Mouse (Mus musculus) liver, embryonic 16.5 days (tissue): ENCODE results near the gene Astn2. TPM values are rescaled to one million over a fixed set of nuclear protein-coding genes. Genes with fewer than 3 reads are reported as not detected.

Experiments
- ATAC-seq: fragments of 200-750 bp; cut with Nextera tagmentation; 2 replicates; pipeline ENCODE4 v1.8.0; 2017; ENCODE audit warnings: low read depth, mild to moderate bottlenecking, moderate number of reproducible peaks, moderate library complexity
- H3K27ac ChIP-seq: fragments of 300-500 bp; sonication (generic); 2 replicates; pipeline ENCODE4 v1.5.1; 2014; ENCODE audit warnings: mild to moderate bottlenecking, low read length
- H3K27me3 ChIP-seq: fragments of 300-500 bp; sonication (generic); 2 replicates; pipeline ENCODE4 v1.6.1; 2014; ENCODE audit warnings: low read depth, low read length, mixed read lengths; ENCODE audit not compliant: control insufficient read depth, insufficient read depth
- H3K36me3 ChIP-seq: fragments of 300-500 bp; sonication (generic); 2 replicates; pipeline ENCODE4 v1.6.1; 2014; ENCODE audit warnings: mild to moderate bottlenecking; ENCODE audit not compliant: control insufficient read depth, insufficient read depth
- H3K4me1 ChIP-seq: fragments of 300-500 bp; sonication (generic); 2 replicates; pipeline ENCODE4 v1.6.1; 2014; ENCODE audit warnings: low read depth, low read length, mixed read lengths; ENCODE audit not compliant: control insufficient read depth
- H3K4me2 ChIP-seq: fragments of 300-500 bp; sonication (generic); 2 replicates; pipeline ENCODE4 v1.6.1; 2014; ENCODE audit warnings: low read depth, low read length, mixed read lengths
- H3K4me3 ChIP-seq: fragments of 300-500 bp; sonication (generic); 2 replicates; pipeline ENCODE4 v1.5.1; 2014; ENCODE audit warnings: low read depth, mild to moderate bottlenecking, low read length
- H3K9ac ChIP-seq: fragments of 300-500 bp; sonication (generic); 2 replicates; pipeline ENCODE4 v1.6.1; 2014; ENCODE audit warnings: low read depth, low read length
- H3K9me3 ChIP-seq: fragments of 300-500 bp; sonication (generic); replicated peaks from 2 replicates; pipeline ENCODE4 v1.6.1; 2016; ENCODE audit warnings: low read length; ENCODE audit not compliant: control insufficient read depth
- WGBS: fragments of 180-500 bp; shearing (Covaris S2); extraction: QIAGEN DNeasy Blood & Tissue Kit; methylation state at CpG from one replicate; pipeline ENCODE4 v1.1.7; 2014; ENCODE audit not compliant: insufficient replicate concordance; 5-methylcytosine and 5-hydroxymethylcytosine counted together
- polyA plus RNA-seq: library from polyadenylated mRNA; unstranded; fragments of >200 nt; fragmentation: Nextera tagmentation; extraction: Ambion mirVana; gene quantifications from 2 replicates; pipeline ENCODE4 v1.2.1, GENCODE M21; 2015

Astn2 gene
- polyA plus RNA-seq, 1 experiment from 2014 or later: not detected

DNA sequence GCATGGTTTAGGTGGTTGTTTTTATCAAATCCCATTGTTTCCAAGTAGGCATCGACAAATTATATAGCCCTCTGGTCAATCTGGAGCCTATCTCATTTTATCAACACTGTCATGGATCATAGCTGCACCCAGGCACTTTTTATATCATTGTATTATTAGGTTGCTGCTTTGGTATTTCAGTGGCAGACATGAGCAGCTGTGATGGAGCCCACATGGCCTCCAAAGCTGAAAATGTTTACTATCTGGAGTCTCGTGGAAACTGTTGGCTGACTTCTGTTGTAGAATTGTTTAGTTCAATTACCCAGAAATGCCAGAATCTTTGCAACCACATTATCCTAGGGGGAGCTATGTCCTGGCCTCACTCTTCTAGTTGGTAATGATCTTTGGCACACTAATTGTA lies 732.1 kb downstream of the Astn2 start:
- 45% methylated on average over 2 of the region's 2 CpGs for WGBS

DNA sequence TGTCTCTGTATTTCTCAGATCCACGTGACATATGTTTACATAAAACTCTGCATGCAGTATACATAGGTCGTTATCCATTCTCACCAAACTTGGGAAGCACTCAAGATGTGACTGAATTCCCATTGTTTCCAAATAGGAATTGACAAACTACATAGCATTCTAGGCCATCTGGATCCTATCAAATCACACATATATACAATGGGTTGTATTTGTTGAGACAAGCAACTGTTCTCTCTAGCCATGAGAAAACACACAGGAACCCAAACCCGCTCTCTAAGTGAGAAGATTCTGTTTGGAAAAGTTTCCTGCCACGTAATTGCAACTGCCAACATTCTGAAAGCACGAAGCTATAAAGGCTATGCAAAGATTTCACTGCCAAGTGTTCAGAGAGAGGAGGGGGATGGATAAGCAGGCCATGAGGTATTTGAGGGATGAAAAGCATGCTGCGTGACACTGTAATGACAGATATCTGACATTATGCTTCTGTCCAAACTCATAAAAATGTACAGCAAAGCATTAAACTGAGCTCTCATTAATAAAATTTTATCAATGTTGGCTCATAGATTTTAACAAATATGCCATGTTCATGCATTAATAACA lies 732.7 kb downstream of the Astn2 start:
- H3K27ac ChIP-seq: no peak overlapping the region
- no peak overlapping the region for H3K9ac ChIP-seq
- no peak overlapping the region for H3K4me3 ChIP-seq
- H3K9me3 ChIP-seq: no peaks in the 10 kb centered on the region
- H3K4me1 ChIP-seq: no peaks in the 10 kb centered on the region
- H3K27me3 ChIP-seq: no peaks in the 10 kb centered on the region
- no peaks in the 10 kb centered on the region for H3K36me3 ChIP-seq
- ATAC-seq: no peak
- H3K4me2 ChIP-seq: no peak overlapping the region
- 46% methylated on average over 6 of the region's 6 CpGs for WGBS

More for the DNA sequence above, 732.1 kb downstream of the Astn2 start:
- Histone ChIP-seq H3K9me3 (no peaks in the 10 kb centered on the region), H3K27ac (no peak overlapping the region), H3K36me3 (no peaks in the 10 kb centered on the region), H3K9ac (no peak overlapping the region), H3K4me3 (no peak overlapping the region), H3K4me2 (no peak overlapping the region), H3K4me1 (no peaks in the 10 kb centered on the region), H3K27me3 (no peaks in the 10 kb centered on the region)
- ATAC-seq: no peak

GRCm38 (mm10) chr4:65667030-65667610 lies 737.3 kb downstream of the Astn2 start:
- Histone ChIP-seq H3K36me3 (no peaks in the 10 kb centered on the region), H3K9me3 (no peaks in the 10 kb centered on the region), H3K27me3 (no peaks in the 10 kb centered on the region), H3K4me3 (no peak overlapping the region), H3K9ac (no peak overlapping the region), H3K4me1 (no peaks in the 10 kb centered on the region), H3K27ac (no peak overlapping the region), H3K4me2 (no peak overlapping the region)
- no peak for ATAC-seq
- 71% methylated on average over 5 of the region's 5 CpGs for WGBS

DNA sequence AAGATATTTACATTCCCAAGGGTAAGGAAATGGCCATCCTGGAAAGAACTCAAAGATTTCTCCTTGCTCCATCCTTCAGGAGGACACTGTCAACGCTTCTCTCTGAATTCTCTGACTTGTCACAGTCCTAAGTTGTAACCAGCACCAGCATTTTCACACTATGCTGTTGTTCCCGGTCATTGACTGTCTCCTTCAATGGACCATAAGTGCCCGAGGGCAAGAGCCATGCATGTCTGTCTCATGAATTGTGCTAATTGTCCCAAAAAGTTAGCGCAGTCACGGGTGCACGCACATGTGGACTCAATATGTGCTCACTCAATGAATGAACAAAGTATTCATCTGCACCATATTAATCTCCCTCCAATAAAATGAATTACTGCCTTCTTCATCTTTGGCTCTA lies 741.2 kb downstream of the Astn2 start:
- H3K4me2 ChIP-seq: no peak overlapping the region
- 63% methylated on average over 6 of the region's 6 CpGs for WGBS
- H3K27ac ChIP-seq: no peak overlapping the region
- no peaks in the 10 kb centered on the region for H3K4me1 ChIP-seq
- H3K27me3 ChIP-seq: no peaks in the 10 kb centered on the region
- H3K36me3 ChIP-seq: no peaks in the 10 kb centered on the region
- no peaks in the 10 kb centered on the region for H3K9me3 ChIP-seq
- H3K4me3 ChIP-seq: no peak overlapping the region
- no peak overlapping the region for H3K9ac ChIP-seq
- no peak for ATAC-seq

DNA sequence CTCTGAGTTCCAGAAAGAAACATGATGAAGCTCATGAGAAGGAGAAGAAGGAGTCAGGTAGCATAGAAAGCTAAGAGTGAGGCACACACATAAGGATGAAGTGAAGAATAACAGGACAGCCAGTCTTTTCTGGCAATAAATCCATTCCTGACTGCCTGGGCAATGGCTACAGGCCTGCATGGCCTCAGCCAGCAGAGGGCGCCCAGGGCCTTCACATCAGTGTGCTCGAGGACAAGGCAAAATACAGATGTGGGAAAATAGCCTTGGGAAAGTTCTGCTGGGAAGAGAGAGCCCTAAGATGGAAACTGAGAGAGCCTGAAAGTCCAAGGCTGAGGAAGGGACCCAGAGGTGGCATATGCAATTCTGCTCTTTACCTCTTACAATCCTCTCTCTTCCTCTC lies 749.7 kb downstream of the Astn2 start:
- ATAC-seq: no peak
- 0% methylated on average over 2 of the region's 2 CpGs for WGBS
- Histone ChIP-seq H3K27ac (no peak overlapping the region), H3K9ac (no peak overlapping the region), H3K36me3 (no peaks in the 10 kb centered on the region), H3K4me2 (no peak overlapping the region), H3K27me3 (no peaks in the 10 kb centered on the region), H3K4me3 (no peak overlapping the region), H3K9me3 (no peaks in the 10 kb centered on the region), H3K4me1 (no peaks in the 10 kb centered on the region)

GRCm38 (mm10) chr4:65642611-65643010 lies 761.8 kb downstream of the Astn2 start:
- no peak for ATAC-seq

GRCm38 (mm10) chr4:65638231-65638630 lies 766.2 kb downstream of the Astn2 start:
- 40% methylated on average over 3 of the region's 3 CpGs for WGBS
- ATAC-seq: no peak

More at GRCm38 (mm10) chr4:65642611-65643010, 761.8 kb downstream of the Astn2 start:
- 37% methylated on average over 5 of the region's 5 CpGs for WGBS
- H3K27ac ChIP-seq: no peak overlapping the region
- no peaks in the 10 kb centered on the region for H3K27me3 ChIP-seq
- H3K36me3 ChIP-seq: no peaks in the 10 kb centered on the region
- H3K9ac ChIP-seq: no peak overlapping the region
- H3K4me1 ChIP-seq: no peaks in the 10 kb centered on the region
- no peak overlapping the region for H3K4me2 ChIP-seq
- no peaks in the 10 kb centered on the region for H3K9me3 ChIP-seq
- no peak overlapping the region for H3K4me3 ChIP-seq

GRCm38 (mm10) chr4:65620125-65620524 lies 784.3 kb downstream of the Astn2 start:
- Histone ChIP-seq H3K9ac (no peak overlapping the region), H3K4me2 (no peak overlapping the region), H3K4me1 (no peaks in the 10 kb centered on the region), H3K27ac (no peak overlapping the region), H3K36me3 (no peaks in the 10 kb centered on the region; the same call in 1 of the 2 replicates), H3K4me3 (no peak overlapping the region), H3K9me3 (no peaks in the 10 kb centered on the region), H3K27me3 (no peaks in the 10 kb centered on the region)
- WGBS: 53% methylated on average over 3 of the region's 3 CpGs
- no peak for ATAC-seq

More at GRCm38 (mm10) chr4:65638231-65638630, 766.2 kb downstream of the Astn2 start:
- Histone ChIP-seq H3K27me3 (no peaks in the 10 kb centered on the region), H3K4me1 (no peaks in the 10 kb centered on the region), H3K36me3 (no peaks in the 10 kb centered on the region), H3K9ac (no peak overlapping the region), H3K4me2 (no peak overlapping the region), H3K9me3 (no peaks in the 10 kb centered on the region), H3K4me3 (no peak overlapping the region), H3K27ac (no peak overlapping the region)

DNA sequence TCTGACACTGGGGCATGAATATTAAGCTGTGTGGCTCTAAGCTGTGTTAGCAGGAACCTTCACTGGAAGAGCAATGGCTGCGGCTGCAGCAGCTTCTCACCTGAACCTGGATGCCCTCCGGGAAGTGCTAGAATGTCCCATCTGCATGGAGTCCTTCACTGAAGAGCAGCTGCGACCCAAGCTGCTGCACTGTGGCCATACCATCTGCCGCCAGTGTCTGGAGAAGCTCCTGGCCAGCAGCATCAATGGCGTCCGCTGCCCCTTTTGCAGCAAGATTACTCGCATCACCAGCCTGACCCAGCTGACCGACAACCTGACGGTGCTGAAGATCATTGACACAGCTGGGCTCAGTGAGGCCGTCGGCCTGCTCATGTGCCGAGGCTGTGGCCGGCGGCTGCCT lies 791.3 kb downstream of the Astn2 start:
- H3K9me3 ChIP-seq: no peaks in the 10 kb centered on the region
- ATAC-seq: no peak
- H3K4me1 ChIP-seq: no peaks in the 10 kb centered on the region
- H3K4me3 ChIP-seq: no peak overlapping the region
- 84% methylated on average over 14 of the region's 14 CpGs for WGBS
- no peak overlapping the region for H3K9ac ChIP-seq
- no peak overlapping the region for H3K4me2 ChIP-seq
- peaks cover 19% of the 10 kb centered on the region for H3K36me3 ChIP-seq
- H3K27me3 ChIP-seq: no peaks in the 10 kb centered on the region
- H3K27ac ChIP-seq: no peak overlapping the region
